Mouse (Mus musculus): Measurements from ENCODE around the gene Carnmt1. TPM values are rescaled to one million over a fixed set of nuclear protein-coding genes. Genes with fewer than 3 reads are reported as not detected.
"Not testable (repeated sequence)": the region's sequence is repeated elsewhere in the genome, so short reads cannot be mapped to it uniquely, and the experiment has no call there.

Gene Carnmt1
- polyA plus RNA-seq, 1 experiment from 2014 or later, result 27.8 TPM

GRCm38 (mm10) chr19:18692768-18693167 is 22.2 kb downstream of the Carnmt1 start:
- WGBS, result 87% methylated on average over 2 of the region's 2 CpGs

GRCm38 (mm10) chr19:18695116-18695515 is 24.6 kb downstream of the Carnmt1 start:
- peaks cover 42% of the 10 kb centered on the region for H3K36me3 ChIP-seq (replicated peaks)

More at GRCm38 (mm10) chr19:18692768-18693167, 22.2 kb downstream of the Carnmt1 start:
- H3K9me3 ChIP-seq, result no peaks in the 10 kb centered on the region
- DNase-seq (ENCODE audit: low spot score), result no peak
- no peaks in the 10 kb centered on the region for H3K27me3 ChIP-seq (replicated peaks; ENCODE audit: low read depth, poor library complexity, severe bottlenecking)
- H3K36me3 ChIP-seq (replicated peaks), result peaks cover 40% of the 10 kb centered on the region
- no peak overlapping the region for H3K4me3 ChIP-seq
- H3K4me1 ChIP-seq, result no peaks in the 10 kb centered on the region
- H3K27ac ChIP-seq (replicated peaks), result no peak overlapping the region

GRCm38 (mm10) chr19:18695552-18695951 is 25.0 kb downstream of the Carnmt1 start:
- 83% methylated on average over 1 of the region's 1 CpGs for WGBS
- H3K27me3 ChIP-seq (replicated peaks; ENCODE audit: low read depth, poor library complexity, severe bottlenecking), result no peaks in the 10 kb centered on the region
- H3K36me3 ChIP-seq (replicated peaks), result peaks cover 46% of the 10 kb centered on the region
- no peak overlapping the region for H3K27ac ChIP-seq (replicated peaks)
- DNase-seq (ENCODE audit: low spot score), result no peak
- H3K9me3 ChIP-seq, result no peaks in the 10 kb centered on the region
- no peak overlapping the region for H3K4me3 ChIP-seq
- H3K4me1 ChIP-seq, result no peaks in the 10 kb centered on the region

More at GRCm38 (mm10) chr19:18695116-18695515, 24.6 kb downstream of the Carnmt1 start:
- no peak overlapping the region for H3K4me3 ChIP-seq
- 92% methylated on average over 3 of the region's 3 CpGs for WGBS
- no peaks in the 10 kb centered on the region for H3K27me3 ChIP-seq (replicated peaks; ENCODE audit: low read depth, poor library complexity, severe bottlenecking)
- H3K9me3 ChIP-seq, result no peaks in the 10 kb centered on the region
- DNase-seq (ENCODE audit: low spot score), result no peak
- H3K27ac ChIP-seq (replicated peaks), result no peak overlapping the region
- H3K4me1 ChIP-seq, result no peaks in the 10 kb centered on the region

- Histone ChIP-seq H3K27me3 (replicated peaks; ENCODE audit: low read depth, poor library complexity, severe bottlenecking) (no peaks in the 10 kb centered on the region), H3K27ac (replicated peaks) (no peak overlapping the region), H3K9me3 (no peaks in the 10 kb centered on the region), H3K4me1 (0 out of 2 replicates have a peak, but pooled peaks cover 3% of the 10 kb centered on the region), H3K36me3 (replicated peaks) (0 out of 2 replicates have a peak, but pooled peaks cover 5% of the 10 kb centered on the region), H3K4me3 (no peak overlapping the region)
- DNase-seq (ENCODE audit: low spot score), result no peak
Observed at GRCm38 (mm10) chr19:18708101-18708500, 37.5 kb downstream of the Carnmt1 start.

- Histone ChIP-seq H3K4me1 (peaks cover 23% of the 10 kb centered on the region), H3K36me3 (replicated peaks) (0 out of 2 replicates have a peak, but pooled peaks cover 5% of the 10 kb centered on the region), H3K9me3 (no peaks in the 10 kb centered on the region), H3K27ac (replicated peaks) (no peak overlapping the region), H3K27me3 (replicated peaks; ENCODE audit: low read depth, poor library complexity, severe bottlenecking) (no peaks in the 10 kb centered on the region), H3K4me3 (no peak overlapping the region)
- no peak for DNase-seq (ENCODE audit: low spot score)
- 63% methylated on average over 6 of the region's 6 CpGs for WGBS
Observed at GRCm38 (mm10) chr19:18710903-18711302, 40.3 kb downstream of the Carnmt1 start.

- Histone ChIP-seq H3K4me3 (no peak overlapping the region), H3K27ac (replicated peaks) (no peak overlapping the region), H3K9me3 (no peaks in the 10 kb centered on the region), H3K36me3 (replicated peaks) (0 out of 2 replicates have a peak, but pooled peaks cover 5% of the 10 kb centered on the region), H3K27me3 (replicated peaks; ENCODE audit: low read depth, poor library complexity, severe bottlenecking) (no peaks in the 10 kb centered on the region), H3K4me1 (peaks cover 27% of the 10 kb centered on the region)
- 92% methylated on average over 9 of the region's 9 CpGs for WGBS
- DNase-seq (ENCODE audit: low spot score), result no peak
Observed at GRCm38 (mm10) chr19:18711589-18711988, 41.0 kb downstream of the Carnmt1 start.

- peaks cover 7% of the 10 kb centered on the region for H3K36me3 ChIP-seq (replicated peaks)
- no peak for DNase-seq (ENCODE audit: low spot score)
- H3K4me1 ChIP-seq, result peaks cover 27% of the 10 kb centered on the region
- WGBS, result 59% methylated on average over 16 of the region's 16 CpGs
- H3K27ac ChIP-seq (replicated peaks), result peak overlapping the region; percentile 92
- peak overlapping the region; percentile 97 for H3K4me3 ChIP-seq
- no peaks in the 10 kb centered on the region for H3K27me3 ChIP-seq (replicated peaks; ENCODE audit: low read depth, poor library complexity, severe bottlenecking)
- H3K9me3 ChIP-seq, result no peaks in the 10 kb centered on the region
Observed at GRCm38 (mm10) chr19:18712153-18712865, 41.7 kb downstream of the Carnmt1 start.

- H3K4me1 ChIP-seq, result peaks cover 27% of the 10 kb centered on the region
- H3K9me3 ChIP-seq, result no peaks in the 10 kb centered on the region
- peak within 1 kb of the TSS; percentile 92 for H3K27ac ChIP-seq (replicated peaks)
- under 1% methylated on average over 49 of the region's 49 CpGs for WGBS
- no peaks in the 10 kb centered on the region for H3K27me3 ChIP-seq (replicated peaks; ENCODE audit: low read depth, poor library complexity, severe bottlenecking)
- peaks cover 11% of the 10 kb centered on the region for H3K36me3 ChIP-seq (replicated peaks)
- H3K4me3 ChIP-seq, result peak within 1 kb of the TSS; percentile 97
- peak; percentile 99 for DNase-seq (ENCODE audit: low spot score)
Observed at GRCm38 (mm10) chr19:18712866-18713300, 42.3 kb downstream of the Carnmt1 start, which contains the start of gene D030056L22Rik. Gene D030056L22Rik (plus strand): TSS chr19:18713193.

- under 1% methylated on average over 46 of the region's 46 CpGs for WGBS
- H3K27ac ChIP-seq (replicated peaks), result peak overlapping the region; percentile 92
- H3K27me3 ChIP-seq (replicated peaks; ENCODE audit: low read depth, poor library complexity, severe bottlenecking); H3K9me3 ChIP-seq: not testable (repeated sequence)
- DNase-seq (ENCODE audit: low spot score), result peak; percentile 69
- H3K4me1 ChIP-seq, result peaks cover 27% of the 10 kb centered on the region
- H3K4me3 ChIP-seq, result peak overlapping the region; percentile 97
- H3K36me3 ChIP-seq (replicated peaks), result peaks cover 16% of the 10 kb centered on the region
Observed at GRCm38 (mm10) chr19:18713357-18713756, 42.8 kb downstream of the Carnmt1 start.

GRCm38 (mm10) chr19:18716374-18716773 is 45.8 kb downstream of the Carnmt1 start:
- no peaks in the 10 kb centered on the region for H3K27me3 ChIP-seq (replicated peaks; ENCODE audit: low read depth, poor library complexity, severe bottlenecking)
- no peak overlapping the region for H3K4me3 ChIP-seq
- H3K27ac ChIP-seq (replicated peaks), result no peak overlapping the region
- DNase-seq (ENCODE audit: low spot score), result peak; percentile 68
- peaks cover 27% of the 10 kb centered on the region for H3K4me1 ChIP-seq
- peaks cover 27% of the 10 kb centered on the region for H3K36me3 ChIP-seq (replicated peaks)
- H3K9me3 ChIP-seq, result no peaks in the 10 kb centered on the region
- whole genome bisulfite sequencing, result 27% methylated on average over 1 of the region's 1 CpGs

GRCm38 (mm10) chr19:18720337-18720736 is 49.8 kb downstream of the Carnmt1 start:
- no peak overlapping the region for H3K4me3 ChIP-seq
- DNase-seq (ENCODE audit: low spot score), result no peak
- peaks cover 9% of the 10 kb centered on the region for H3K4me1 ChIP-seq
- peaks cover 27% of the 10 kb centered on the region for H3K36me3 ChIP-seq (replicated peaks)
- 88% methylated on average over 3 of the region's 3 CpGs for WGBS
- no peaks in the 10 kb centered on the region for H3K27me3 ChIP-seq (replicated peaks; ENCODE audit: low read depth, poor library complexity, severe bottlenecking)
- no peak overlapping the region for H3K27ac ChIP-seq (replicated peaks)
- H3K9me3 ChIP-seq, result no peaks in the 10 kb centered on the region

GRCm38 (mm10) chr19:18725186-18725585 is 54.6 kb downstream of the Carnmt1 start:
- Histone ChIP-seq H3K36me3 (replicated peaks) (no peaks in the 10 kb centered on the region), H3K27ac (replicated peaks) (no peak overlapping the region), H3K9me3 (no peaks in the 10 kb centered on the region), H3K4me3 (no peak overlapping the region), H3K27me3 (replicated peaks; ENCODE audit: low read depth, poor library complexity, severe bottlenecking) (no peaks in the 10 kb centered on the region), H3K4me1 (no peaks in the 10 kb centered on the region)
- DNase-seq (ENCODE audit: low spot score), result no peak
- 90% methylated on average over 2 of the region's 2 CpGs for WGBS

- 83% methylated on average over 7 of the region's 7 CpGs for WGBS
- Histone ChIP-seq H3K27me3 (replicated peaks; ENCODE audit: low read depth, poor library complexity, severe bottlenecking) (no peaks in the 10 kb centered on the region), H3K4me3 (no peak overlapping the region), H3K27ac (replicated peaks) (no peak overlapping the region), H3K36me3 (replicated peaks) (no peaks in the 10 kb centered on the region), H3K9me3 (no peaks in the 10 kb centered on the region), H3K4me1 (no peaks in the 10 kb centered on the region)
- no peak for DNase-seq (ENCODE audit: low spot score)
Observed at GRCm38 (mm10) chr19:18730255-18730654, 59.7 kb downstream of the Carnmt1 start.

Data from embryonic facial prominence, embryonic 10.5 days (tissue).